Mouse (Mus musculus) left cerebral cortex, adult 18-20 months (tissue): ENCODE data around the gene Gps1. TPM values are rescaled to one million over a fixed set of nuclear protein-coding genes. Genes with fewer than 3 reads are reported as not detected.
"Not testable (repeated sequence)": the region's sequence is repeated elsewhere in the genome, so short reads cannot be mapped to it uniquely, and the experiment has no call there.

Experiments used
- DNase-seq, 2 experiments: peaks; one replicate each; pipeline ENCODE4 v3.0.0; 2021 to 2022; ENCODE audit warnings: low spot score in 2 of 2, mixed read lengths in 1 of 2
- total RNA-seq, 2 experiments: library from RNA; stranded (reverse); gene quantifications; 2 replicates each; pipeline ENCODE4 v1.2.3; 2021

Gene Gps1
- total RNA-seq, 2 experiments from 2014 or later: 148 to 152 TPM

DNA sequence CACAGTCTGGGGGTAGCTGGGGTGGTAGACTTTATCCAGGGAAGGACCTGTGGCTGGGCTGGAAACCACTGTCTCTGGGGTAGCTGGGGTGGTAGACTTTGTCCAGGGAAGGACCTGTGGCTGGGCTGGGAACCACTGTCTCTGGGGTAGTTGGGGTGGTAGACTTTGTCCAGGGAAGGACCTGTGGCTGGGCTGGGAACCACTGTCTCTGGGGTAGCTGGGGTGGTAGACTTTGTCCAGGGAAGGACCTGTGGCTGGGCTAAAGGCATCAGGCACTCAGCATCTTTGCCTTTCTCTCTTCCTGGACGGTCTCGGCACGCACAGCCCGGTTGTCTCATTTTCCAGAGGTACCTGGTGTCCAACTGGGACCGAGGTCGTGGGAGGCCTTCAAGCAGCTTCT, 2.7 kb upstream of the Gps1 start:
- not testable (repeated sequence) for DNase-seq

DNA sequence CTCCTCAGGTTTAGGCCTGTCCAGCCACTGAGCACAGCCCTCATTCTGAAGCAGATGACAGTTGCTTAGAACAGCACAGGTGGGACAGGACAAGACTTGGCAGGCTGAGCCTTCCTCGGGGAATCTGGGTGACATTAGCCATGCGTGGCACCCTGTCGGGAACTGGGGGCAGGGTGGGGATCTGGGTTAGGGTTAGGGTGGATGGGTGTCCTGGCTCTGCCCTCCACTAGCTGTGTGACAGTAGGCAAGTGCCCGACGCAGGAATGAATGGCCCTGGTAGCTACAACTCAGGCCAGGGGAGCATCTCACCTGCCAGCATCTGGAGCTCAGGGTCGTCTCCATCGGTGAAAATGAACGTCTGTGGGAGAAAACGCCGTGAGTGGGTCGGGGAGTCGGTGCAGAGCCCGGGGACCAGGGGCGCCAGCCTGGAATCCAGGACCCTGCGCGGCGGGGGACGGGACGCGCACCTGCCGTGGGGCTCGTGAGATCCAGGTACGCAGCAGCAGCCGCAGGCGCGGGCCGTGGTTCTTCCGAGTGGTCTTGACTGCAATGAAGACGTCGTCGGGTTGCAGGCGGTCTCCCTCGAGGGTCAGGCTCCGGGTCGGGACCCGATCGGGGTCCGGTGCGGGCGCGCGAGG, 527 bp upstream of the Gps1 start:
- peak in 1 of 2 experiments; percentile 18 for DNase-seq

DNA sequence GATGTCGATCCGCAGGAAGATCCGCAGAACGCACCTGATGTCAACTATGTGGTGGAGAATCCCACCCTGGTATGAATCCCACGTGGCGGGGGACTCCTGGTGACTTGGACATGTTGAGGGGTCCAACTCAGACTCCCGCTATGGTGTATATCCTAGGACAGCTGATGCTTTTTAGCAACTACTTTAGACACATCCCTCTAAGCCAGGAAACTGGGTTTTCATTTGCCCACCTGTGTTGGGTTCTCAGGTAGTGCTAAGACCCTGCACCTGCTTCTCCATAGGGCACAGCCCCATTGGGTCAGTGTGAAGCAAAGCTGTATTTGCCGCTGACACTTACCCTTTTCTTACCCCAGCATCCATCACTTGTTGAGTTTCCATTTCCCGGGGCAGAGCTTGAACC, 1.1 kb downstream of the Gps1 start:
- DNase-seq: peak in 1 of 2 experiments; percentile 1

DNA sequence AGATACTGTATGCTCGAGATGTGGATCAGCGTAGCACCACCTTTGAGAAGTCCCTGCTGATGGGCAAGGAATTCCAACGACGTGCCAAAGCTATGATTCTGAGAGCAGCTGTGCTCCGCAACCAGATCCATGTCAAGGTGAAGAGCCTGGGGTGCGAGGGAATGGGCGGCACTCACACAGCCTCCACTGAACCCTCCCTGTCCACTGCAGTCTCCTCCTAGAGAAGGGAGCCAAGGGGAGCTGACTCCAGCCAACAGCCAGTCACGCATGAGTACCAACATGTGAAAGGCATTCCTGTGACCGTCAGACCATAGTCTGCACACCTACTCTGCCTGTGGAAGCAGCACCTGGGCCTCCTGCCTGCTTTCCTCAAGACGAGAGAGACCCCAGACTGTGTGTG, 4.4 kb downstream of the Gps1 start:
- not testable (repeated sequence) for DNase-seq

DNA sequence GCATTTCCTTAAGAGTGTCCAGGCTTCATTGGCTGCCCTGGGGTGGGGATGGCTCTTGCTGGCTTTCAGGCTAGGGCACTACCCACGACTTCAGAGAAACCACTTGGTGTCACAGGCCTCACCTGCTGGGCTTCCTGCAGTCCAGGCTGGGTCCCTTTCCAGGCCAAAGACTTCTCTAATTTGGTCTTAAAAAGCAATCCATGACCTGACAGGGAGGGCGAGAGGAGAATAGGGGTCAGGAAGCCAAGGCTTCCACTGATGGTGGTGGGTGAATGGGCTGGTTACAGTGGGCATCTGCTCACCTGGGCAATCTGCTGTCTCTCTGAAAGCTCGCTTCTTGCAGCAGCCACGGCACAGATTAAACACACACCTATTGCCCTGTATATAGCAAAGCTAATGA, 5.3 kb downstream of the Gps1 start:
- no peak for DNase-seq

DNA sequence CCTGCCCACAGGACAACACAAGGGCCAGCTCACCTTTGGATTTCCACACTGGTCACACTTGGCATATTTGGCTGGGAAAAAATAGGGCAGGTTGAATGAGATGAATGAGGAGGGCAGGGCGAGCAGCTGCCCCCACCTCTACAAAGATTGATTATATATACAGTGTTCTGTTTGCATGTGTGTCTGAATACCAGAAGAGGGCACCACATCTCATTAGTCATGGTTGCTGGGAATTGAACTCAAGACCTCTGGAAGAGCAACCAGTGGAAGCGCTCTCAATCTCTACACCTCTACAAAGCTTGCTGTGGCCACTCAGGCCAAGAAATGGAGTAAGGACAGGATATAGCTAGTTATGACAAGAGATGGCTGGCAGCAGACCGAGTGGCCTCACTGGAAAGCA, 5.7 kb downstream of the Gps1 start:
- no peak for DNase-seq

DNA sequence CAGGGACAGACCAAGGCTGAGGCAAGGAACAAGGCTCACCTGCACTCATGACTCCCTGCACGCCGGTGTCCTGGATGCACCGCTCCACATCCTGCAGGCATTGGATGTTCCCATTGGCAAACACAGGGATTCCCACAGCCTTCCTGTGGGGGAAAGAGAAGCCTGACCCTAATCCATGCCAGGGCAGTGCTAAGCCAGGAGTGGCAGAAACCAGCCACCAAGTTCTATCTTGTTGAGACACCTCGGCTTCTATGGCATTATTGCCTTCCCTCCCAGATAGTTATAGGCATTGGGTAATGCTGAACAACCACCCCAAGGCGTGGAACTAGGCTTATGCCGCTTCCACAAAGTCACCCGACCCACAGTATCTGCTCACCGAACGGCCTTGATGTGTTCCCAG, 8.6 kb downstream of the Gps1 start:
- DNase-seq: no peak

DNA sequence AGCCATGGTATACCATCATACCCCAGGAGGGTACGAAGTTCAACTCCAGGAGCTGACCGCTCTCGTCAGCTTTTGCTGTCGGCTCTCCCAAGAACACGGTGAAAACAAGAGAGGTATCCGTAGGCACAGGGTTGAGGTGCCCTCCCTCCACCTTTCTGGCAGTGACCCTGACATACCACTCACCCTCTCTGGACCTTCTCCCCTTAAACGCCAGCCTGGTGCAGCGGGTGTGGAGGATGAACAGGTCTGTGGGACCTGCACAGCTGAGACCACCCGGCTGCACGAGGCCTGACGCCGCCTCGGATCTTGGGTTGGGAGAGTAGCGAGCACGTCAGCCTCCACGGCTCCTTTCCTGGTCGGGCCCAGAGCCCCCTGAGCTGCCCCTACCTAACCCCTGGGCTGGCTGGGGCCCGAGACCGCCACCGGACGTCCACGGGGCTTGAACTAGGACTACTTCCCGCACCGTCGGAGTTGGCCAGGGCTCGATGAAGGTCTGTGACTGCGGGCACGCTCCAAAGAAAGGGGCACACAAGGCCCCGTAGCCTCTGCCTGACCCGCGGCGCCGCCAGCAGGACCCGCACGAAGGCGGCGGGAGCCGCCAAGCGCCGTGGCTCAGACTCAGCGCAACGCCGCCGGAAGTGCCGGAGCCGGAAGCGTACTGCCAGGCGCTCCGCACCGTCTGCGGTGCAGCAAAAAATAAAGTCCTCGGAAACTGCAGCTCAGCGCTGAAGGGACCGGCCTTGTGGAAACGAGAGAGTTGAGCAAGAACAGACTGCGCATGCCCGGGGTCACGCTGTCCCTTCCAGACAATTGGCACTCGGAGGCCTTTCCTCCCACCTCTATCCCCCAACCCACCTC, 11.9 kb downstream of the Gps1 start, which contains the start of gene Dus1l:
Gene Dus1l (minus strand): TSS at position 648 of the 858 bp plus-strand sequence.
- DNase-seq: peak; percentile 98

DNA sequence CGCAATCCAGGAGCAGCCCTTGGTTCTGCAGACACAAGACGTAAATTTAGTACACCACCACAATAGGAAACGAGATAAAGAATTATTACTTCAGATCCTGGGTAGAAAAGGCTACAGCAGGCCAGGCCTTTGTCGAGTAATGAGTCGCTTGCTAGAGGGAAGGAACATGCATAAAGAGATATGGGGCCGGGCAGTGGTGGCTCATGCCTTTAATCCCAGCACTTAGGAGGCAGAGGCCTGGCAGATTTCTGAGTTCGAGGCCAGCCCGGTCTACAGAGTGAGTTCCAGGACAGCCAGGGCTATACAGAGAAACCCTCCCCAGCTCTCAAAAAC, 12.5 kb downstream of the Gps1 start:
- DNase-seq: no peak

DNA sequence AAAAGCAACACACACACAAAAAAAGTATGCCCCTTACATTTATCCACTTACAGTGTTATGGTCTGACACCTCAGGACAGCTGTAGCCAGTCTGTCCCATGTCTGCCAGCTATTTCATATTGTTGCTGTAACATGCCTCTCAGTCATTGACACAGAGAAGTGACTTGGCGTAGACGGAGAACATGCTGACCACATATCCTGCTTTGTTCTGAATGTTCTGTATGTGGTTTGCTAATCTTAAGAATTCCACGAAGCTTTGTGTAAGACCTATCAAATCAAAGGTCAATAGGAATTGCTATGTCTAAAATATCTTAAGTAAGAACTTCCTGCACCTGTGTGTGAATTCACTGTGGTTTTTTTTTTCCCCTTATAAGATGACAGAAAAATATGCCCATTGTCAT, 14.2 kb downstream of the Gps1 start:
- DNase-seq: no peak

DNA sequence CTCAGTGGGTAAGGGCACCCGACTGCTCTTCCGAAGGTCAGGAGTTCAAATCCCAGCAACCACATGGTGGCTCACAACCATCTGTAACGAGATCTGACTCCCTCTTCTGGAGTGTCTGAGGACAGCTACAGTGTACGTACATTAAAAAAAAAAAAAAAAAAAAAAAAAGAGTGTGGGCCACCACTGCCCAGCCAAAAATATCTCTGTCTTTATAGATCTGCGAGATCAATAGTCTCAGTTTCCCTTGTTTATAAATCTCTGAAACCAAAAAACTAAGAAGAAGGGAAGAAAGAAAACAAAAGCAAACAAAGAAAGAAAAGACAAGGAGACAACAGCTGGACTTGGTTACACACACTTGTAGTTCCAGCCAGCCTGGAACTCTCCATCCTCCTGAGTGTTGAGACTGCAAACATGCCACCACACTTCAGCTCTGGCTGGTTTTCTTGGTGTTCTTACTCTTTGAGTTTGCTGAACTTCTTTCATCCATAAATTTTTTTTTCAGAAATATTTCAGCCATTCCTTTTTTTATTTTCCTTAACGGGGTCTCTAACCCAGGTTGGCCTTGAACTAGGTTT, 15.3 kb downstream of the Gps1 start:
- no peak for DNase-seq

DNA sequence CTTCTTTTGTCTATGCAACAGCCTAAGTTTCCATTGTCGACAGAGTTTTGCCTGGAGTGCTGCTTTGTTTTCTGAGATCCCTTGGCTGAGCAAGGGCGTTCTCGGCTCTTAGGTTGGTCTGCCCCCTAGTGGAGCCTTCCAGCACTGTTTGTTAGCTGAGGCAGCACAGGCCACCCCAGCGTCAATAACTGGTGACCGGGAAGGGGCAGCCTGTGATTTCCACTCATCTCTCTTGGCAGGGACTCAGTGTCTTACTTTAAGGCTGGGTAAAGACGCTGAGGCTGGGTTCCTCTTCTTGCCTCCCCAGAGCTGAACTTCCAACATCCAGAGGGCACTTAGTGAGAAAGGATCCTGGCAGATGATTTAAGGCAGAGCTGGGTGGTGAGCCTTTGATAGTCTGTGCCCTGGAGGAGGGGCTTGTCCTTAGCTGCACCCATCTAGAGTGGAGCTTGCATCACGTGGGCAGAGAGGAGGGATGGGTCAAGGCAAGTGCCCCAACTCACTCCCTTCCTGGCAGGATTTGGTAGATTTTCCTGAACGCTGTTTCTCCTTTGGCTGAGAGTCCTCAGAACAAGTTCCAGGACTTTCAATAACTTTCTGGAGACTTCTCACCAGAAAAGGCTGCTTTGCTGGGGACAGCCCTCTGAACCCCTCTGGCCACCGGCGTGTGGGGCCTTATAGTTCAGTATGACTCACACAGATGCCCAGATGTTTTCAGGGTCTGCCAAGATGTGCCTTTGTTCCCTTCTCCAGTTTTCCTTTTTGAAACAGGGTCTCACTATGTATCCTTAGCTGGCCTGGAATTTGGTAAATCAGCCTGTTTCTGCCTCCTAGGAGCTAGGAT, 16.2 kb downstream of the Gps1 start:
- DNase-seq: peak; percentile 84 to 90

DNA sequence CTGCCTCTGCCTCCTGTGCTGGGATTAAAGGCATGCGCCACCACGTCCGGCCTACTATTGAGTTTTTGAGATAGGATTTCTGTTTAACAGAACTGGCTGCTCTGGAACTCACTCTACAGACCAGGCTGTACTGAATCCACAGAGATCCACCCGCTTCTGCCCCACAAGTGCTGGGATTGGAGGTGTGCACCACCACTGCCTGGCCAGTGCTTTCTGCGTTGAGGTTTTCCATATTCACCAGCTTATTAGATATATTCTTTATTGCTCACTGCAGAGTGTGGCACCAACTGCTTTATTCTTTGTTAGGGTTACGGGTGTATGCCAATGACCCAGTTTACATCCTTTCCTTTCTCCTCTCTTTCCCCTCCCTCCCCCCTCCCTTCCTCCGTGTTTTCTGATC, 20.2 kb downstream of the Gps1 start:
- DNase-seq: no peak

DNA sequence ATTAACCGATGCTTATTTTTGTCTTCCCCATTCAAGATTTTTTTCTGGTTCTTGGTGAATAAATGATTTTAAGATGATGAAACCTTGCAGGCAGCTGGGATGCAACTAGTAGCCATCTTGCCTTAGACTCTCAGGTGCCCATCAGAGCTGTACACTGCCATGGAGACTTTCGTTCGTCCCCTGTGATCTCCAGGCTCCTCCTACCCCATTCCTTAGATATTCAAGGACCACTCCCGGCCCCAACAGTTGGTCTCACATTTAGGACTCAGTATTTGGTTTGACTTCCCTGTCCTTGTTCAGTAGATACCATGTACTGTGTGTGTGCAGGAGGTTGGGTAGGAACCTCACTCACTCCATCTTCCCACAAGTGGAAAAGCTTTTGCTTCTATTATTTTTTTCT, 20.7 kb downstream of the Gps1 start:
- no peak for DNase-seq

DNA sequence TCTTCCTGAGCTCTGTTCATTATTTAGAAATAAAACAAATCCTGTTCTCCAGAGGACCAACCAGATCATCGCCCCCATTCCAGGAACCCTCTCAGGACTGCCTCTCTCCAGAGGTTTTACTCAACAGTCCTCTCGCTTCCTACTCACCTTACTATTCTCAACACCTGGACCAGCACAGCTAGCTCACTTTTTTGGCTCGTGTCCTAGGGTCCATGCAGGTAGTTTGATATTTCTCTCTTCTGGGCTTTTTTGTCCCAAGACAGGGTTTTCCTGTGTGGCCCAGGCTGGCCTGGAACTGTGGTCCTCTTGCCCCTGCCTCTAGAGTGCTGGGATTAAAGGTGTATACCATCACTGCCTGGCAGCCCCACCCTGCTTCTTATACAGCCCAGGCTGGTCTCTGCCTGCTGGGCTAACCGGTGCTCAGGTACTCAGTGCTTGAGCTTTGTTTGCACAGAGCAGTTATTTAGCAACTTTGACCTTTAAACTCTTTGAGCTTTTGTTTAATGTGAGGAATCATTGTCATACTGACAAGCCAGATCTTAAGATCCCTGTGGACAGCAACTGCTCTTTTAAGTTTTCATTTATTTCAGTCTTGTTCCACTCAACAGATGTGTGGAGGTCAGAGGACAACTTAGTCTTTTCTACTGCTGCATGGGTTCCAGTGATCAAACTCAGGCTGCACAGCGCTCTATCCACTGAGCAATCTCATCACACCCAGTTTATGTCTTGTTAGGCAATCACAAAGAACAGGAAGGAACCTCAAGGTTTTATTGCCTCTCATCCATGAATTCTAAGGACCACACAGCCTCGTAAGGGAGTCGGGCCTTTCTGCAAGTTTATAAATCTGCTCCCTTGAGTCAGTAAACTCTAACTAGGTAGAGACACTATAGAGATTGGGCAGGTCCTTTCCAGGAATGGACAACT, 21.6 kb downstream of the Gps1 start:
- no peak for DNase-seq

DNA sequence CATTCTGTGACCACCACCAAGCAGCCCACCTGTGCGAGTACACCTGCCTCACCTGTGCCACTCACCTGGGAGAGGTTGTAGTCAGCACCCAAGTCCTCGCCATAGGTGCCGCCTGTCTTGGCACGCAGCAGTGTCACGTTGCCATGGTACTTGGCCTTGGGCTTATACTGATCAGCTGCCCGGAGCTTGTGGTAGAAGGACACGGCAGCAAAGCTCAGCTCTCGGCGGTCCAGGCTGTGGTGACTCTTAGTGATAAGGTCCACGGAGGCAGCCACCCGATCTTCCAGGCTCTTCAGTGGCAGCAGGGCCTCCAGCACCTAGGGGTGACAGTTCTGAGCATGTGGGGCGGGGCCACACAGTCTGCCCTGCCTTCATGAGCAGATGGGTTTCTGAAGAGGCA, 23.9 kb downstream of the Gps1 start:
- no peak for DNase-seq

DNA sequence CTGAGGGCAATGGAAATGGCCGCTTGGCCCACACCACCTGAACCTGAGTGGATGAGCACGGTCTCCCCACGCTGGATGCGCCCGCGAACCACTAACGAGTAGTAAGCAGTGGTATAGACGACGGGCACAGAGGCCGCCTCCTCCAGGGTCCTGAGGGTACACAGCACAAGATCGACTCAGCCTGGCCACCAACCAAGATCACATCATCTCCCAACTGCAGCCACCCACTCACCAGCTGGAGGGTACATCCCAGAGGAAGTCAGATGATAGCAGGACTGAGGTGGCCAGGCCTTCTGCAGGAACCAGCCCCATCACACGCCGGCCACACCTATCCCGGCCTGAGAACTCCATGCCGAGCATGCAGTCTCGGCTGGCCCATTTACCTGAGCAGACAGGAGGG, 28.0 kb downstream of the Gps1 start:
- peak; percentile 27 to 36 for DNase-seq

DNA sequence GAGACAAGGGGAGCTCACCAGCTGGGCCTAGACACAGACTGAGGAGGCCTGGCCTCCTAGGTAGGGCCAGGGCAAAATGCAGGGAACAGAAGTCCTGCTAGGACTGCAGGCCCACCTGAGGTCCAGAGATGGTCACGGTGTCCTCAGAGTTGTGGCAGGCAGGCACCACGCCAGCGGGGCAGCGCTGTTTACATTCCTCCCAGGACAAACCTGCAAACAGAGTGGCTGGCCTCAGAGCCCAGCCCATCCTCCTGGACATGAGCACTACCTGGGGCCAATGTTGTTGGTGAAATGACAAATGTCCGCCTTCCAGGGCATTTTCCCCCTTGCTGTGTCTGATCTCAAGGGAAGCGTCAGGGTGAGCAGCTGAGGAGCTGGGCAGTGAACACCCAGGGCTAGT, 33.3 kb downstream of the Gps1 start:
- DNase-seq: no peak

DNA sequence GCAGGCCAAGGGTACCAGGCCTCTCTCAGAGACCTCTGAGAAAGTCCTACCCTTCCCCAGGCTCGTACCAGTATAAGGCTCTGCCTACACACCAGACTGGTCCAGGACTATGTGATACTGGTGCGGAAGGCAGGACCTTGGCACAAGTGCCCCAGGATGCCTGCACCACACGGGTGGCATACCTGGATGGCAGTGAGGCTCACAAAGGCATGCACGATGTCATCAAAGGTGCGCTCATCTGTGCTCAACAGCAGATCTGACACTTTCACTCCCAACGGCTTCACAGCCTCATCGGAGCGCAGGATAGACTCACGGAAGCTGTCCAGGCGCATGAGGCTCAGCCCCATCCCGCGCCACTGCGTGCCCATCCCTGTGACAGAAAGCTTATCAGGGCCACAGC, 34.2 kb downstream of the Gps1 start:
- no peak for DNase-seq

DNA sequence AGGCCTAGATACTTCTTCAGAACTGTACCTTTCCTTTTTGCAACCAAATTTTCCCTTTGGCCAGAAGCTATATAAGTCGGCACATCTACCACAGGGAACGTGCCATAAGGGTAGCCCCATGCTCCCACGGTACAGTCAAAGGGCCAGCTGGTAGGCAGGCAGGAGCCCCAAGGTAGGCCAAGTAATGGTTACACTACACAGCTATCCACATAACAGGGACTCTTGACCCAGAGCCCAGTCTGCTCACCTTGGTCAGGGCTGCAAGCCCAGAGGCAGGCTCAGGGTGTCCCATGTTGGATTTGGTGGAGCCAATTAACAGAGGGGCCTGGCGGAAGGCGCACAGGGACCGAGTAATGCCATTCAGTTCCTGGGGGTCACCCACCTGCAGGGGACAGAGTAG, 35.5 kb downstream of the Gps1 start:
- DNase-seq: no peak

DNA sequence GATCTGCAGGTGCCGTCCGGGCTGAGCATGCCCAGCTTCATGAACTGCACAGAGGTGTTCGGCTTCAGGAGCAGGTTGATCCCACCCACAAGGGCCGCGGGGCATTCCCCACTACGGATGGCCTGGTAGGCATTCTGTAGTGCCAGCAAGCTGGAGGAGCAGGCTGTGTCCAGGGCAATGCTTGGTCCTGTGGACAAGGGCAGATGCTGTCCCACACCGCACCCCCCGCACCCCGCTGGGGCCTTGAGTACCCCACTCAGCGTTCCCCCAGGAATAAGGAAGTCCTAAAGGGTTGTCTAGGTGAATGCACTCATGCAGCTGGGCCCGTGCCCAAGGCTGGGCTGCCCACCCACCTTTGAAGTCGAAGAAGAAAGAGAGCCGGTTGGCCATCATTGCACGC, 36.5 kb downstream of the Gps1 start:
- DNase-seq: no peak
